Mouse (Mus musculus) lung, postnatal 25 days (tissue): ENCODE data around the gene Grip1.

Experiments
- DNase-seq: peaks from one replicate; pipeline ENCODE4 v3.0.0; 2022; ENCODE audit warnings: low spot score

Grip1 gene

DNA sequence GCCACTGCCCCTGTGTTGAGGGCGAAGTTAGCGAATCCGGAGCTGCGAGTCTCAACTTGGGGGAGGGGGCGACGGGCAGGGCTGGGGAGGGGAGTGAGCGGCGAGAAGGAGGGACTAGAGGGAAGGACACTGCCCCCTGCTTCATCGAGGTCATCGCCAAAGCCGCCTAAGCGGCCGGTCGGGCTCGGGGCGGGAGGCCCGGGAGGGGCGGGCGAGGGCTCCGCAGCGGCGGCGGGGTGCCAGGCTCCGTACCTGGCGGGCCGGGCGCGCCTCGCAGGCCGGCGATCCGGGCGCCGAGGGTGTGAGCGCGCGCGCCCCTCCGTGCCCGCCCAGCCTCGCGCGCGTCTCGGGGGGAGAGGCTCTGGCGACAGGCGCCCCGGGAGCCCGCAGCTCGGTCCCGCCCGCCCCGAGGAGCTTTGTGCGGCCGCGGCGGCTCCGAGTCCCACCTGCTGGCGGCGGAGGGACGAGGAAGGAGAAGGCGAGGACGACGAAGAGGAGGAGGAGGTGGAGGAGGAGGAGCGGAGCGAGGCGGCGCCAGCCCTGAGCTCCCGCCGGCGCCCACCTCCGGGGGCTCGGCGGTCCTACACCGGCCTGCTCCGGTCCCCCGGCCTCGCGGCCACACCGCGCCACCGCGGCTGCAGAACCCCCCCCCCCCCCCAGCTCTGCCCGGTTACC lies at the start of gene Grip1:
Gene Grip1 (plus strand): TSS at position 400 of the 675 bp plus-strand sequence.
- DNase-seq, result peak; percentile 6

DNA sequence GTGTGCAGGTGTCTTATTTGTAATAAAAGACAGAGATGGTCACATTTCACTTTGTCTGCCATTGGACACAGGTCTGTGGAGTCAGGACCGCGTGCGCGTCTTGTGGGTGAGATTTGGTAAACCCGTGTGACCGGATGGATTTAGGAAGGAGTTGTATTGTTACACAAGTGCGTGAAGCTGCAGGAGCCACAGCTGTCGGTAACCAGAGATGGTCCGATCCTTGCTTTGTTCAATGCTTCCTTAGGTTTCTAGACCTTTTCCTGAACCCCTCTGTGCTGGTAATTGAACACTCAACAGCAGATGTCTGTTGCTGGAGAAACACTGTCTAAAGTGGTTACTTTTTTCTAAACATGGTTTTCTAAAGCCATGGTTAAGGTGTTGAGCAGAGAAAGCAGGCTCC lies 48.5 kb upstream of the Grip1 start:
- no peak for DNase-seq

DNA sequence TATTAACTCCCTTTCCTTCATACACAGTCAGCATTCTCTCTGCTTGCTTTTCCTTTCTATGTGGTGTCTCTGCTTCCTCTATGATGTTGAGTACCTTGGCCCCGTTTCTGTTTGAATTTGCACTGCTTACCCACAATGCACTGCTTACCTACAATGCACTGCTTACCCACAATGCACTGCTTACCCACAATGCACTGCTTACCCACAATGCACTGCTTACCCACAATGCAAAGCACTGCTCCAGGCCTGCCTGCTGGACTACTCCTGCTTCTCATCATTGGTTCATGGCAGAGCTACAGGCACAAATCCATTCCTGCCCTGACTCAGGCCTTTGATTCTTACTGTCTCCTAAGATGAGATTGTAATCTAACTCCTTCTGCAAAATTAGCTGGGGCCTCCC lies 48.0 kb upstream of the Grip1 start:
- no peak for DNase-seq

DNA sequence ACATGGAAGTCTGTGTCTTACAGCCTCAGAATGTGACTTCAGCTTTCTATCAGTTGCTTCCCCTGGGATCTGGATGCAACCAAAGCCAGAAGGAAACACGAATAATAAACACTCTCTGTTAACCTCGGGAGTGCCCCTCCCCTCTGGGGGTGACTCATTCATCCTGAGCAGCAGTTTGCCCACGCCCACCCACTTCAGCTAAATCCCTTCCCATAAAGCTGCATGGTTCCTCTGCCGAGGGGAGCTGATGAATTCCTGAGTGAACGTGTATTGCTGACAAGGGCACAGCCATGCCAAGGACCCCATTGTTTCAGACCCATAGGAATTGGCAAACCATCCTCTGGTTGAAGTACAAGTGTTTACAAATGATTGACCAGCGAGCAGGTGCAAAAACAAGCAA lies 45.3 kb upstream of the Grip1 start:
- peak; percentile 2 for DNase-seq

DNA sequence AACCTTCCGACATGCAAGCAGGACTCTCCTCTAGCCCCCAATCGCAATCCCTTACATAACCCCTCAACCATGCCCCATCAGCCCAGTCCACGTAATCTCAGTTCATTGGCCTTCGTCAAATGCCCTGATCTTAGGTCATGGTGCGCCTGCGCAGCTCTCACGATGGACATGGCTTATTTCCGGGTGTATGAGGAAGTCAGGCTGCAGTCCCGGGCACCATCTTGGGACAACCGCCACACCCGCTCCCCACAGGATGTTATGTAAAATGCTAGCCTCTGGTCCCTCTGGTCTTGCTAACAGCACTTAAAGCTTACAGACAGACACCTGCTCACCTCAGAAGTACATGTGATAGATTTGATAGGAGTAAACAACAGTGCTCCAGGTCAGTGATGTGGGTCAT lies 40.4 kb upstream of the Grip1 start:
- no peak for DNase-seq

DNA sequence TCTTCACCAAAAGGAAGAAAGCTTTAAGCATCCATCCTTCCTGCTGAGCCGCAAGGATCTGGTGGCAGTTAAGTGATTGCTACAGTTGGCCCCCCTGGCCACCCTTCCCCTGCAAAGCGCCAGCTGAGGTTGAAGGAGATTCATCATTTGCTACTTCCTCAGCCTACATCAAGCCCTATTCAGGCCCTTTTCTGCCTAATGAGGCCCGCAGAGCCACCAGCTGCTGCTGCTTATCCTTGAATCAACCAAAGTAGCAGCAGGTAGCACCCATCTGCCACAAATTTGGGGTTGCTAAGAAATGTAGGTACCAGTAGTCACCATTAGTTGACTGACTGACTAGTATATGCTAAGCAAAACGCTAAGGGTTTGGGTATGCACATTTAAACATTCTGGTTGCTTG lies 38.5 kb upstream of the Grip1 start:
- no peak for DNase-seq

DNA sequence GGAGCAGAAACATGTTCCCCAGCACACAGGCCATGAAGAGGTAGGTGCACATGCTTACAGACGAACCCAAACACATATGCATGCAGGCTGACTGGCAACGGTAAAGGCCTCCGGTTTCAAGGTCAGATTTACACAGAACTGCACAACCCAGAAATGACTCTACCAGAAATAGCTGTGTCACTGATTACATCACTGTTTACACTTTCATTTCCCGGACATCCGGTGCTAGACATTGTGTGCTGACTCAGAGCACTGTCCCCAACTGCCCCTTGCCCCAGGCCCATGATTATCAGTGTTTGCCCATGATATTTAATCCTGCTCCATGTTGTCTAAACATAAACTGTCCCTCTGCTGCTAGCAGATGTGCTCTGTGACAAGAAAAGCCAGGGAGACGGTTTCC lies 32.2 kb upstream of the Grip1 start:
- DNase-seq, result no peak

DNA sequence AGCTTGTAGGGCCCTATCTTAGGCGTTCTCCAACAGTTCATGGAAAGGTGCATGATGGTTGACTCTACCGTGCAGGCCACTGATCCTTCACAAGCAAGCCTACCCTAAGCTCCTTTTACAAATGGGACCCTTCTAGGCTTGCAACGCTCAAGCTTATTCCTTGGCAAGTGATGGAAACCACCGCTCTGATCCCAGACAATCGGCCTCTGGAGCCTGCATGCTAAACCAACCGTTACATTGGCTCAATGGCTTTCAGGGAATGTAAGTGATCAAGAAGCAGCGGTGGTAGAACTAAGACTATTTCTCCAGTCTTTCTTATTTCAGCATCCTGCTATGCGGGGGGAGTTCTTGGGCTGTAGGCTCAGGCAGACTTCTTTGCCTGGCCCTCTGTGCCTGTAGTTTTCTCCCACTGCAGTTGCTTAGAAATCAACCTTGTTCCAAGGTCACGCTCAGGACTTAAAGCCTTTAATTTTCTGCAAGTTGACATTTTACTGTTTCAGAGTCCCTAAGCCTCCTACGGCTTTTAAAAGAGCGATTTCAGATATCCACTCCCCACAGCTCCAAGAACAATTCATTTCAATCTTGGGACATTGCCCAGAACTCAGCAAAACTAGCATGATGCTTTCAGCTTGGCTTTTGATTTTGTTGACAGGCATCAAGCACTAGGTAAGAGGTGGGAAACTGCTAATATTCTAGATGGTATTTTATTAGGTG lies 29.7 kb upstream of the Grip1 start:
- DNase-seq, result no peak

DNA sequence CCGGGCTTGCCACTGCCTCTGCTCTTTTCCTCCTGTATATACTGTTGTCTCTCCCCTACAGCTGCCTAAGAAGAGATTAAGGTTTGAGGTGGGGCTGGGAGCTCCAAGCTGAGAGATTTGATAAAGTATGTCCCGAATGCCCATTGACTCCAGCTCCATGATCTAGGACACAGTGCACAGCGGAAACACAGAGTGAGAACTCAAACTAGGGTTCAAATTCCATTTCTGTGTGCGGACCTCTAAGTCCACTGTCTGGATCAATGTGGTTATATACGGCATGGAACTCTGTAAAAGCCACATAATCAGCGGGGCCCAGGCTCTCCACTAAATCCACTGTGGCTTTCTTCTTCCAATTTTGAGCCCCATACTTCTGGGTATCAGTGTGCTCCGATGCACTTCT lies 26.0 kb upstream of the Grip1 start:
- no peak for DNase-seq

DNA sequence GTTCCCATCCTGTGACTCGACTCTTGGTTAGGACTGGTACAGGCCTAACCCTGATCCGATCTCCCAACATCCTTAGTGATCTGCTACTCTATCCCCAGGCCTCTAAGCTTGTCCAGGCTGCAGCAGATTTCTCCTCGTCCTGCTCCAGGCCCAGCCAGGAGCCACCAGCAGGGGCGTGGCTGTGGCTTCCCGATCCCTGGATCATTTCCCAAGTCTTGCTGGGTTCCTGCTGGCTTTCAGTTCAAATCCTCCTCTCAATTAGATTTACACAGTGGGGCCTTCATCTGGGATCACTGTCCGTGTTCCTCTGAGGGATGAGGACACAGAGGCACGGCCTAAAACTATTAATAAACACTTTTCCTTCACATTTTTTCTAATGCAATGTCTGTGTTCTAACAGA lies 25.5 kb upstream of the Grip1 start:
- no peak for DNase-seq

DNA sequence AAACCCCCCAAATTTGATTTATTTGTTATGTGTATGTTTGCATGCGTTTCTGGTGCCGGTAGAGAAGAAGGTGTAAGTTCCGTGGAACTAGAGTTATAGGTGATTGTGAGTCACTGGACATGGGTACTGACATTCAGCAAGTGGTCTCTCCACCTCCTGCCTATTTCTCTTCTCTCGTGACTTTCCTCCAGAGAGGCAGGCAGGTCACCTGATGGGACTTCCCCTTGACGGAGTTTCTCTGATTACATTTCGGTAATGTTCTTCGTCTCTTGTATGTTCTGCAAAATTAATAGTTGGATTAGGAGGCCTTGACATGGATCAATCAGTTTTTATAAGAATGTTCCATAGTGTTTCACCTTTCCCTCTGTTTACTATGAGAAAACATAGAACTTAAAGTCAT lies 23.4 kb upstream of the Grip1 start:
- DNase-seq, result no peak

DNA sequence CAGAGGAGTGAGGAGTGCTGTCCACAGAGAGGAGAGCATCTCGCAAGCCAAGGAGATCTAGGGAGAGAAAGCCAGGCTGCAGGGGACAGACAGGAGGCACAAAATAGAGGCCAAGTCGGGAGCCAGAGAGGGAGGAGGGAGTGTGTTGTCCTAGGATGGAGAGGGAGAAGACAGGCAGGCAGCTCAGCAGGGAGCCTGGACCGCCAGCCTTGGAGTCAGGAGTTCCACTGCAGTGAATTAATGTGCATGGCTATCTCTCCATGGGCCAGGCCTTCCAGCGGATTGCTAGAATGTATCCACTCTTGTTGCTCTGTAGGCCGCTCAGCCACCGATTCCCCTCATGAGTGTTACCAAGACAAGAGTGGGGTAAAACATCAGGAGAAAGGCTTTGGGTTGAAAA lies 21.8 kb upstream of the Grip1 start:
- no peak for DNase-seq

DNA sequence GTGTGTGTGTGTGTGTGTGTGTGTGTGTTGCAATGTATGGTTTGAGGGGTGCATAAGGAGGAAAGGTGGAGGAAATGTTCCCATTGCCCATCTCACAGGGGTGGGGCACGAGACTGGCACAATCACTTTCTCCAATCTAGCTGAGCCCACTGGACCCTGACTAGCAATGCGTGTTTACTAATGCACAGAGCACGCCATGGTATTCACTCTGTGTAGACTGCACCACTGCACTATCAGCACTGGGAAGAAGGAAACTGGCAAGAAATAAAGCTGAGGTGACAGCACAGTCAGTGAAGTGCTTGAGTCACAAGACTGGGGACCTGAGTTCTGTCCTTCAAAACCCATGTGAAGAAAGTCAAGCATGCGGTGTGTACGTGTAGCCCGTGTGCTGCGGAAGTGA lies 17.8 kb upstream of the Grip1 start:
- DNase-seq, result no peak

DNA sequence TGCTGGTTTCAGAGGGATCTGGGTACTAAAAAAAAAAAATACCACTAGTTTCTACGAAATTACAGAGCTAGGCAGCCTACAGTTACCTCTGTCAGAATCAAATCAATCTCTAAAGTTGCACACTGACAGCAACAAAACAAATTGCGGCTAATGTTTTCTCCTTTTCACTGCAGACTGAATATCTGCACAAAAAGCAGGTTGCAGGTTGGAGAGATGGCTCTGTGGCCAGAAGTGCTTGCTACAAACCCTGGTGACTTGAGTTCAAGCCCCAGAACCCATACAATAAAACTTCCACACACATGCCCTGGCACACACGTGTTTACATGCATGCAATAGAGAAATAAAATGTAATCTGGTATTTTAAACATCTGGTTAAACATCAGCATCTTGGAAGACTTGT lies 16.3 kb upstream of the Grip1 start:
- DNase-seq, result no peak

DNA sequence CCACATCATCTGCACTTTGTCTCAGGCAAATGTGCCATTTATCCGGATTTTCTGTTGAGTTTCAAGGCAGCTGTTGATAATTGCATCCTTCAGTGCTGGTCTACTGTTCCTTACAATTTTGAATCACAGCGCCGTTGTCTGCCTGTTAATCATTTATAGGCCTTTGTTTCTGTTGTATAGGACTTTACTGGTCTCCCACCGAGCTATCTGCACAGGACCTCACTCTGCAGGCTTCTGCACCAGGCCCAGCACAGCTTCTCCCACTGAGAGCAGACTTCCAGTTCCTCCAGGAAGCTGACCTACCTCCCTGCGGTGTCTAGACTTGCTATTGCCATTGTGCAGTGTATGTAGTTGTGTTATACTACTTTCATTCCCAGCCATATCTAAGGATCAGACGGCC lies 11.9 kb upstream of the Grip1 start:
- no peak for DNase-seq

DNA sequence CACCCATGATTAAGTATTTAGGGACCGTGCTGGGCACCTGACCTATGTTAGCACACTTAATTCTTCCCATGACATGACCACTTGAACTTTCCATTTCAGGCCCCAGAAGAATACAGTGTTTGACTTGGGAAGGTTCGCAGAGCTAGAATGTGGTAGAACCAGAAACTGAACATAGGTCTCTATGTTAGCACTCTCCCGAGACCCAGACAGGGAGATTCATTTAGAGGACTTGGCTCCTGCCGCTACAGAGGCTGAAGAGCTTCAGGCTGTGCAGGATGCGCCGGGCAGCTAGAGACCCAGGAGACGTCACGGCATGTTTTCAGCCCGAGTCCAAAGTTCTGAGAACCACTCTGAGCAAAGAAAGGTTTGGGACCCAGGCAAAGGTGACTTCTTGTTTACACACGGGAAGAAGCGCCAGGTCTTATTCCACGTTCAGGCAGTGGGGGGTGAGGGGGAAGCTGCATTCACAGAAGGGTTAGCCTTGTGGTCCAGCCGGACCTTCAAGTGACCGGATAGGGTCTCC lies 6.2 kb upstream of the Grip1 start:
- peak; percentile 7 for DNase-seq

DNA sequence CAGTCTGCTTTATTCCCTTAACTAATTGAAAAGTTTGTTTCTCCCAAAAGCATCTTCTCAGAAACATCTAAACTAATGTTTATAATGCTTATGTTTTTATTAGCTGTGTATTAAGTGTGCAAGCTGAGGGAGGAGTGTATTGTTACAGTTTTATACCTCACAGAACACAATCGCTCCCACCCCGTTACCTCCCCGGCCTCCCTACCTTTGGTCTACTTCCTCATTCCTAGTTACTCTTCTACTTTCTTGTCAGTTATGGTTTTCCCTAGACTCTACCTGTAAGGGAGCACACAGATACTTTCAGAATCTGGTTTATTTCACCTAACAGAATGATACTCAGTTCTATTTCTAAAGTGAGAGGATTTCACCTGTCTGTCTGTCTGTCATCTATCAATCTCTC lies 5.7 kb upstream of the Grip1 start:
- DNase-seq, result no peak

DNA sequence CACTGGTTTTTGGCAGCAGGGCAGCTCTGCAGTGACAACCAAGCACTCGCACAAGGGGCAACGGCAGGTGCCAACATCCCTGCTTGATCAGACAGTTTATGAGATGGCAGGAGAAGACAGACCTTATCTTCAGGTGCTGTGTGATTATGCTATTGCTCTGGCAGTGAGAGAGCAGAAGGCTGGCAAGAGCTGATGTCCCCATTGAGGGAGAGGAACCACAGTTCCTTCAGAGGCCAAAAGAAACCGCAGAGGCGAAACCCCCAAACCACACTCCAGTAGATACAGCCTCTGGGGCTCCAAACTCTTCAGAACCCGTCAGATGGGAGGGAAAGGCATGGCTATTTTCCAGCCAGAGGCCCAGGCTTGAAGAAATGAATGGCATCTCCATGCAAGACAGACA lies 932 bp upstream of the Grip1 start:
- no peak for DNase-seq

DNA sequence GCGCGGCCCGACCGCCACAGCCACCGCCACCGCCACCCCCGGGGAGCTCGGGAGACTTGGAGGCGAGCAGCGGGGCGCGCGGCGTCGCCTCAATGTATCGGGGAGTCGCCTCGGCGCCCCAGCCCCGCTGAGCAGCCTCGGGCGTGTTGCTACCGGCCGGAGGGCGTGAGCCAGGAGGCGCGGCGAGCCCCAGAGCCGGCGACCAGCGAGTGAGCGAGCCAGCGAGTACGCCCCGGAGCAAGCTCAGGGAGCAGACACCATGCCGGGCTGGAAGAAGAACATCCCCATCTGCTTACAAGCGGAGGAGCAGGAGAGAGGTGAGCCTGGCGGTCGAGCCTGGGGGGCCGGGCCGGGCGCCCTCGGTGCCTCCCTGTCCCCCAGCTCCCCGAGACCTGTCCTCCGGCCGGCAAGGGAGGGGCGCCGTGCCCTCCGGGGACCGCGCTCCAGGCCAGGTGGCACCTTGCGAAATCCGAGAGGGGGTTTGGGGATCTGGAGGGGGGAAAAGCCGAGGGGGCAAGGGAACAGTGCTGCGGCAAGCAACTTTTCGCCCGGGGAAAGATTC lies 557 bp downstream of the Grip1 start:
- DNase-seq, result no peak

DNA sequence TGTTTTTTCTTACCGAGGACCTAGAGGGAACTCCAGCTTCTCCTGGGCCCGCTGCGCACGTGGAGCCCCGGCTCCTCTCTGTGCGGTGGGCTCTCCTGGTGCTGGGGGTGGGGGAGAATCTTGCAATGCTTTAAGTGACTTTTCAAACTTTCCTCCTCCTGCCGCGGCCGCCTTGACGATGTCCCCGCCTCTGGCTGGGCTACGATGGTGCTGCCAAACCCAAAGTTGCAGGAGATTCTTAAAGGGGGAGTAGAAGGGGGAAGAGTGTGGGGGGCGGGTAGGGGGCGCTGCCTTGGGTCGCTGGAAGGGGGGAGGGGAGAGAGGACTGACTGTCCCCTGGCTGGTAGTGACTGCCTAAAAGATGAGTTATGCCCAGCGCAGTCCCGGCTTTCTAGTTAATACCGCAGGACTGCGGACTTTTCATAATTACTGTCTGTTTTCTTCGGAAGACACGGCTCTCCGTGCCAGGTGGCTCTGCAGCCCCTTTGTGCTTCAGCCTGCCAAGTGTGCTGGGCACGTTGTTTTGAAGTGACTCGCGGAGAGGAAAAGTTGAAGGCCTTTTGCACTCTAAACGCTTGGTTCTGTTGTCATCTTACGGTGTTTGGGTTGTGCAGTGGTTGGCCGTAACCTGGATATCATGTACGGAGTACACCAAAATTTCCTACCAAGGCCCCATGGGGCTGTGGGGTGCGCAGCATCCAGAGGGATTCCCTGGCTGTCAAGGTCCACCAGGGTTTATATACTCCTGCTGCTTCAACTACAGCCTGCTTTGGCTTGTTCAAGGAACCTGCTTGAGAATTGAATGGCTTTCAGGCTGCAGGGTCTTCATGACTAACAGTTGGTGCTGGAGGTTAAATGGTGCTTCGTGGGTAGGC lies 1.3 kb downstream of the Grip1 start:
- no peak for DNase-seq

DNA sequence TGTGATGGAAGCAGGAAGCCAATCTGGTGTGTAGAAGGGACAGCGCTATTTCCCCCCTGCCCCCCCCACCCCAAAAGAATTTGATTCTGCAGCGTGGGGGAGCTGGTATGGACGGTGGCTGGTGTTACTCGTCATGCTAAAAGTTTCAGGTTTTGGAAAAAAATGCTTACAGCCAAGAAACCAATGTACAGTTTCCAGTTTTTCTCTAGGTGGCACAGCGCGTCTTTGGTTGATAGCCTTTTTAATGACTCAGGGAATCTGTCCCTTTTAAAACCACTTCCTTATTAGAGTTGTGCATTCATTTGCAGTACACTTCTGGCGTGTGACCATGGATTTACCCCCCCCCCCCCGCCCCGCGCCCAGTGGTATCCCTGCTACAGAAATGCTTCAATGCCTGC lies 1.9 kb downstream of the Grip1 start:
- no peak for DNase-seq

DNA sequence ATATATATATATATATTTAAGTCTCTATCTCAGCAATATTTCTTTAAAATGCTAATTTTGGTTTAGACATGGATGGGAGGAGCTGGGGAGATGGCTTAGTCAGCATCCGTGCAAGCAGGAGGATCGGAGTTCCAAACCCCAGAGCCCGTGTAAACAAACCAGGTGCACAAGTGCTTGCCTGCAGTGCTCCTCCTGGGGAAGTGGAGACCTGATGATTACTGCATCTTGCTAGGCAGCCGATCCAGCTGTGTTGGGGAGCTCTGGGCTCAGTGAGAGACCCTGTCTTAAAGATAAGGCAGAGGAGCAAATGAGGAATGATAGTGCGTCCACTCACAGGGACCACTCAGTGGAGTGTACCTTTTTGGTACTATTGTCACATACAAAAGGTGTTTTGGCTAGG lies 3.5 kb downstream of the Grip1 start:
- DNase-seq, result no peak

DNA sequence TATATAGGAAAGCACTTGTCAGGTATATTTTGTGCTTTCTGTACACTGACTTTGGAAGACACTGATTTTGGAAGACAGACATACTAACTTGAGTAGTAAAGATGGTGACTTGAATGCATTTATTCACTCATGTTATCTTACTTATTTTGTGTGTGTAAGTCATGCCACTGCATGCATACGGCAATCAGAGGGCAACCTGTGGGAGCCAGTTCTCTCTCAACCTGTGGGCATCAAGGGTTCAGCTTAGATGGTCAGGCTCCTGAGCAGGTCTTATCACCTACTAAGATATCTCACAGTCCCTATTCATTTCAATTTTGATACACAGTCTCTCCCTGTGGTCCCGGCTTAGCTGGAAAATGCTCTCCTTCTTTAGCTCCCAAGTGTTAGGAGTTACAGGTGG lies 5.4 kb downstream of the Grip1 start:
- DNase-seq, result no peak
